Mouse (Mus musculus) frontal cortex, postnatal 14 days (tissue): Measurements from ENCODE around the gene Tnip1.

Experiments used
- DNase-seq, 2 experiments: peaks; one replicate each; pipeline ENCODE4 v3.0.0; 2022; ENCODE audit warnings: low spot score in 2 of 2

Tnip1 gene

DNA sequence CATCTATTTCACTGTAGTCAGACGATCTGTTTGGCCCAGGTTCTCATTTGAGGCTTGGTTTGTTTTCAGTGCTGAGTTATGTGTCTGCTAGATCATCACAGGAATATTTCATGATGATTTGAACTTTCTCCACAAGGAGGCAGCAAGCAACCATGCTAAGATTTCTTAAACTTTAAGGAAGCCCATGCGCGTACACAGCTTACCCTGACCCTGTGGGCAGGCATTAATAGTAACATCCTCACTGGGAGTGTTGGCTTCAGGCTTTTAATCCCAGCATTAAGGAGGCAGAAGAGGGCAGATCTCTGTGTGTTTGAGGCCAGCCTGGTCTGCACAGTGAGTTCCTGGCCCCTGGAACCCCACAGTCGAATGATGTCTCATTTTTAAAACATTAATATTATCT is 83.3 kb downstream of the Tnip1 start:
- peak in 1 of 2 experiments; percentile 28 for DNase-seq

DNA sequence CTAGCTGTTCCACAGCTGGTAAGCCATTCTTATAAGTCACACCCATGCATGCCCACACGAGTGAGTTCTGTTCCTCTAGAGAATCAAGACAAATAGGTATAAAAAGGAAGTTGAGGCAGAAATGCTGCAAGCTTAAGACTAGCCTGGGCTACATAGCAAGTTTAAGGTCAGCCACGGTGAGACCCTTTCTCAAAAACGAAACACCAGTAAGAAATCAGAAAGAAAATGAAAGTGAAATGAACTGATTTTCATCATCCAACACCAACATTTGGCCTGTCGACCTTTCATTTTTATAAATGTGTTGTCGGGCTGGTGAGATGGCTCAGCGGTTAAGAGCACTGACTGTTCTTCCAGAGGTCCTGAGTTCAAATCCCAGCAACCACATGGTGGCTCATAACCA is 83.8 kb downstream of the Tnip1 start:
- no peak for DNase-seq

DNA sequence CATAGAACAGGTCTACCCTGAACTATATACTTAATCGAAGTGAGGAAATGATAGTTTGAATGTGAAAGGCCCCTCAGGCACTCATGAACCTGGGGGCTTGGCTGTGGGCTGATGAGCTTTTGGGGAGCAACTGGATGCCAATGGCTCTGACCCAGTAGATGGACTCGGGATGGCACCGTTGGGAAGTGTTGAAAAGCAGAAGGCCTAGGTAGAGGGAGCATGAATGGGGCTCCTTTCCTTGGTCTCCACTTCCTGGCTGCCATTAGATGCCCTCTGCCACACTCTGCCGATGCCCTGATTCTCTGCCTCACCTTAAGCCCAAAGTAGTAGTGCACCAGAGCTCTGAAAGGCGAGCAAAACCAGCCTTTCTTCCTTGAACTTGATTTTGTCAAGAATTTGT is 86.7 kb downstream of the Tnip1 start:
- no peak for DNase-seq

DNA sequence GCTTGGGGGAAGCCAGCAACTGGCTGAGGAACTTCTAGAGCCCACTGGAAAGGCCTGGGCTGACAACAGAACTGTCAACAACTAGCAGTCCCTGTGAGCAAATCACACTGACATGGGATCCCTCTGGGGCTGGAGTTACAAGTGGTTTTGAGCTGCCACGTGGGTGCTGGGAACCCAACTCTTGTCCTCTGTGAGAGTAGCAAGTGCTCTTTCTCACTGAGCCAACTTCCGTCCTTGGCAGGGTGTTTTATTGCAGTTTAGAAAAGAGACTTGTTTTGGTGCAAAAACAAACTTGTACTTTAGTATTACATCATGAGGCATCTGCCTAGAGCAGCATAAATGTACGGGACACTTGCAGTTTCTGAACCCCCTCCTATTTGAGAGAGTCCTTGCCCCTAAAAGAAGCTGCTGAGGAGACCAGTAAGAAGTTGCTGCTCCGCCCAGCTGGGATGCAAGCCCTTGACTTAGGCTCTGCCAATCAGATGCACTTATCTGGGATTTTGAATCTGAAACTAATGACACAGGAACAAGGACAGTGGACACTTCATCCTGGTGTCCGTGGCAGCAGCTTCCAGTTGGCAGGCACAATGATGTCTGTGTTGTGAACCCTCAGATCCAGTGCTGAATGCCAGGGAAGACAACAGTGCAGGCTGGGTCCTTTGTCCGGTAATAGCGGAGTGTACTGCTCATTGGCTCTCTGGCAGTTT is 90.7 kb downstream of the Tnip1 start:
- DNase-seq, result no peak

DNA sequence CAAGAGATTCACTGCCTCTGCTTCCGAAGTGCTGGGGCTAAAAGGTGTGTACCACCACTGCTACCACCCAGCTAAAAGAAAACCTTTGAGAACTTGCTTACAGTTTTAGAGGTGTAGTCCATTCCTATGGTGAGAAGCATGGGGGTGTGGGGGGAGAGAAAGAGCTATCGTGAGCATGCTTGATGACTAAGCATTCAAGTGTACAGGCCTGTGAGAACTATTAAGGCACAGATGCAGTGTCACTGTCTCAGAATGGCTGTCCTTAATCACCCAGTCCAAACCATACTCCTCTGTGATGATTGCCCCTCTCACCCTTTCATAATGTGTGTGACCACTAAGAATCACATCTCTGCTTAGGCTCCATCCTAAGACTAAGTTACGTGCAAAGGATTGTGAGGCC is 93.4 kb downstream of the Tnip1 start:
- no peak for DNase-seq

DNA sequence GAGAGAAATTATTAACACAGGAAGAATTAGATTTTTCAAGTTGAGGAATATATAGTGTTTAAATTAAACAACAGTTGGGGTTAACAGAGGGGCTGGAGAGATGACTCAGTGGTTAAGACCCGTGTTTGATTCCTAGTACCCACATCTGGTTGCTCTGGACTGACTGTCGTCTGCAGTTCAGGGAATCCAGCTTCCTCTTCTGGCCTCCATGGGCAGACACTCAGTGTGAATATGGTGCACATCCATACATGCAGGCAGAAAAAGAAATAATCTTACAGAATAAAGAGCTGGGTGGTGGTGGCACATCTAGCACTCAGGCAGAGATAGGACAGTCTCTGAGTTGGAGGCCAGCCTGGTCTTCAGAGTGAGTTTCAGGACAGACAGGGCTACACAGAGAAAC is 94.3 kb downstream of the Tnip1 start:
- DNase-seq, result no peak

DNA sequence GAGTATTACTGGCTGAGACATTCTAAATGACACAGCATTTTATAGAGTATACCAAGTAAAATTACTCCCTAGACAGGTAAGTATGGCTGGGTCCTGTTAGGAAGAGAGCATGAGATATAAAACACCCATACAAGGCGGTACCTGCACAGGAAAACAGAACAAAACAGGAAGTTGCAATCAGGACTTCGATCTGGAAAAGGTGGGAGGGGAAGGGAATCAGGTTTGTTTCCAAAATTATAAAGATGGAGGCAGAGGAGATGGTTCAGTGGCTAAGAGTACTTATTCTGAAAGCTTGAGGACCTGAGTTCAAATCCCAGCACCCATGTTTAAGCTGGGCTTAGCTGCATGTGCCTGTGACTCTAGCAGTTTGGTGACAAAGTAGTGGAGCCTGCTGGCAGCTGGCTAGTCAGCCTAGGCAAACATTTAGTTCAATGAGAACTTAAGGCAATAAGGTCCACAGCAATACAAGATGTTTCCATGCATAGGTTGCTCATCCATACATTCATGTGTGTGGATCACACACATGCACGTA is 94.7 kb downstream of the Tnip1 start:
- no peak for DNase-seq

DNA sequence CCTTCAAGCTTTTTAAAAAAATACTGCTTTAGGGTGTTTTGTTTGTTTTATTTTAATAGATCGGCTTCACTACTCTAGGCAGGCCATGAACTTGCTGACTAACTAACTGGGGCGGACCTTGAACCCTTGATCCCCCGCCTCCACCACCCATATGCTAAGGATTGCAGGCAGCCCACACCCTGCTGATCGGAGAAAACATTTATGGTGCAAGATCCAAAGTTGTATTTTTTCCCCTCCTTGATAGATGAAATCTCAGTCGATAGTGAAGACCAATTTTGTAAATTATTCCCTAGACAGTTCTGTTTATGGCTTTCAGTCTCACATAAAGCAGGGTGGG is 95.7 kb downstream of the Tnip1 start:
- no peak for DNase-seq

DNA sequence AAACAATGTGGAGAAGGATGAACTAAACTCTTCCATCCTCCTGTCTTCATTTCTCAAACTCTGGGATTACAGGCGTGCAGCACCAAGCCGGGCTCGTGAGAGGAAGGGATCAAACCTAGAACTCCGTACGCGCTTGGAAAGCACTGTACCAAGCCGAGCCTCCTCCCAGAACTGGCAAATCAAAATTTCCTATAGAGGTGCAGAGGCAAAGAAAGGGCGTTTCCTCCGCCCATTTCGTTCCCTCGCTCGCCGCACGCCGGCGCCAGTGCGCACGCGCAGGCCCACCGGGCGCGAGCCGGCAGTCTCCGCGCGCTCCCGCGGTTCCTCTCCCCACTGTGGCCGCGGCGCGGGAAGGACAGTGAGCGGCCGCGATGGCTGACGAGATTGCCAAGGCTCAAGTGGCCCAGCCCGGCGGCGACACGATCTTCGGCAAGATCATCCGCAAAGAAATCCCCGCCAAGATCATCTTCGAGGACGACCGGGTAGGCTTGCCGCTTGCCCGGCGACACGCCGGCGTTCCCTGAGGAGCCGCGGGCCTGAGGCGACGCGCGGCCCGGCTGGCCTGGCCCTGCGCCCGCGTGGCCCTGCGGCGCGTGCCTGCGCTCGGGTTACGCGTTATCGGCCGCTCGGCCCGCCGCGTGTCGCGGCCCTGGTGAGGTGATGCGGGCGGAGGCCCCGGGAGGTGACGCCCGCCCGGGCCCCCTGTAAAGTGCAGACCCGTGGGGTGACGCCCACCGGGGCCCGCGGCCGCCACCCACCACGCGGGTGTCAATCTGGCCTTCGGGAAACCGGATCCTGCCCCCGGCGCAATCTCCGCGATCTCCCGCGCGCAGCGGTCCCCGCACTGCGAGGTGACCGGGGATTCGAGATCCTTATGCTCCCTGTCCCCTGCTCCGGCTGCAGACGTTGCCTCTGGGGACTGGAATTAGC is 96.3 kb downstream of the Tnip1 start, which contains the start of gene Hint1:
Gene Hint1, plus strand, starts transcription at position 265 of the 930 bp plus-strand sequence.
- DNase-seq, result peak; percentile 81 to 89

DNA sequence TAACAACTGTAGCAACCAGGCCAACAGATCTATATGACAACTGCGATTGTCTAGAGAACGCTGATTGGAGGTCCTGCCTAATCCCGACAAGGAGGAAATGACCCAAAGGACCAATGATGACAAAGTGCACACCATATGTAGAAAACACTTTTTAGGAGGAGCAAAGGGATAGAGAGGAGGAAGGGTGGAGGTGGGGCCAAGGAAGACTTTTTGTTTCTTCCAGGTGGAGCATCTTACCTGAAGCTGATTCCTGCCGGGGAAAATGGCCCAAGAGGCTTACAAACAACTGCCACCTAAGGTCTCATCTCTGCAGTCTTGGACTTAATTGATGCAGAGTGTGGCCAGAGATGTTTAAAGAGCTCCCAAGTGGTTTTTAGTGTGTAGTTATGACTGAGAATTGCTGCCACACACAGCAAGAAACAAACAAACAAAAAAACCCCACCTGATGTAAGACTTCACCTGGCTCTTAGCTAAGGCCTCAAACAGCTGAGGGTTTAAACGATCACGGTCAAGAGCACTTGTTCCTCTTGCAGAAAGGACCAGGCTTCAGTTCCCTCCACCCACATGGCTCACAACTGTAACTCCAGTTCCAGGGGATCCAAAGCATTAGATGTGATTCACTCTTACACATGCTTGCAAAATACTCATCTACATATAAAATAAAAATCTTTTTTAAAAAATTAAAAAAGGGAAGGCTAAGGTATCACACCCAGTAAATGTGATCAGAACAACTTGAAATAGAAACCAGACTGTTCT is 97.2 kb downstream of the Tnip1 start:
- no peak for DNase-seq

DNA sequence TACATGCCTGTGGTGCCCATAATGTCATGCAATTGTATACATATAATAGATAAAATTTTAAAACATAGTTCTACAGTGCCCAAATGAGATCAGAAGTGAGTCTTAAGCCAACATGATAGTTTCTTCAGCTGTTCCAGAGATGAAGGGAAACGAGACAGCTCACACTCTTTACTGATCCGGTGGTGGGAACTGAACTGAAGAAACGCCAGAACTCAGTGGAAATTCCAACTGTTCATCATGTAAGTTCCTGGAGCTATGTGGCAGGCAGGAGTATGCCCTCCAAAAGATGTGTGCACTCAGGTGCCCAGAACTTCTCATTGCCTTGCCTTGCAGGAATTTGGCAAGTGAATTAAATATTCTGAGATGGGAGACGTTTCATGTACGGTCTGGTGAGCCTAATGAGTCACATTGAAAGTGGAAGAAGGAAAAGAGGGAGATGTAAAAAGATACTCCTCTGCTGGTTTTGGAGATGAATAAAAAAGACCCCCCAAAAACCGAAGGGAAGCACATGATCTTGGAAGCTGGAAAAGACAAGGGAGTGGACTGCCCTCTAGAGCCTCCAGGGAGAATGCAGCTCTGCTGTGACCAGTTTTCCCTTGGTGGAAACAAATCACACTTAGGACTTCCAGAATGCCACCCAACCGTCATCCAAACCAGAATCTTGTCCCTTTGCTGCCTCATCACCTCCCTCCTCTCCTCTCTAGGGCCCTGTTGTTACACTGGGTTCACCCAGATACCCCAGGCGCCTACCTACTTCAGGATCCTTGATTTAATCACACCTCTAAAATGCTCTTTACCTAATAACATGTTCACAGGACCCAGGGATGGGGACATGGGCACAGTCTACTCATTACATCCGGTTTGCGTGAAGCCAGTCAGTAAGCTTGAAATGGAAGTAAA is 99.8 kb downstream of the Tnip1 start:
- DNase-seq, result peak; percentile 49 to 58

DNA sequence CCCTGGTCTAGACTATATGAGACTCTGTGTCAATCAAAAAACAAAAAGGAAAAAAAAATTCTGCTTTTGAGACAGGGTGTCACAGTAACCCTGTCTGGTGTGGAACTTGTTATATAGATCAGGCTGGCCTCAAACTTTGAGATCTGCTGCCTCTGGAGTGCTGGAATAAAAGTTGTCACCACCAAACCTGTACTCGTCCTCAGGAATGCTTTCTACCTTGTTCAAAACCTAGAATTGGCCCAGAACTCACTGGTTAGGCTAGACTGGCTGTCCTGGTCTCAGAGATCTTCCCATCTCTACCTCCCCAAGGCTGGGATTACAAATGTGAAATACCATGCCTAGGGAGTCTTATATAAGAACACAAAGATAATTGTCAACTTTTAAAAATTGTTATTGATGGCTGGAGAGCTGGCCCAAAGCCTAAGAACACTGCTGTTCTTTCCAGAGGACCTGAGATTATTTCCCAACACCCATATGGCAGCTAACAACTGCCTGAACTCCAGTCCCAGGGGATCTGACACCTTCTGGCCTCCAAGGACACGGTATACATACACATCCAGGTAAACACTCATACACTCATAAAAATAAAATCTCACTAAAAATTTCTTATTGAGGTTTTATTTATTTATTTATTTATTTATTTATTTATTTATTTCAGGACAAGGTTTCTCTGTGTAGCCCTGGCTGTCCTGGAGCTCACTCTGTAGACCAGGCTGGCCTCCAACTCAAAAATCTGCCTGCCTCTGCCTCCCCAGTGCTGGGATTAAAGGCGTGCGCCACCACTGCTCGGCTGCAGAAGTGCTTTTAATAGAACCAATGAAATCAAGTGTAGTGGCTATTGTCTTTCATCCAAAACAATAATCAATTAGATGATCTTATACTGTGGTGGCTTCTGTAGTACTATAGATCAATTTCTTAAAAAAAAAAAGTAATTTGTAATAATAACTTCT is 101.0 kb downstream of the Tnip1 start:
- DNase-seq, result no peak
